In genomic region chr10:80576351-80577194, GRCm38 (mm10) we compare ENCODE assay signal across 8 mouse cellular contexts. TPM values are rescaled to one million over a fixed set of nuclear protein-coding genes. Genes with fewer than 3 reads are reported as not detected.
DNase-seq lines count a peak whose midpoint lies in the region; ATAC-seq and TF ChIP-seq lines count a peak whose summit lies in the region.

No protein-coding gene starts in this region.

- peak overlapping the region; percentile 79 for H3K9ac ChIP-seq in forebrain, embryonic 14.5 days (ENCODE audit: low read length)
- H3K9ac ChIP-seq in hindbrain, postnatal 0 days (replicated peaks; ENCODE audit: low read length), result peak overlapping the region; percentile 84
- H3K9ac ChIP-seq in liver, embryonic 14.5 days (replicated peaks), result peak overlapping the region; percentile 87
- peak overlapping the region; percentile 78 for H3K9ac ChIP-seq in neural tube, embryonic 15.5 days (replicated peaks)

- no peaks in the 10 kb centered on the region for H3K27me3 ChIP-seq in forebrain, embryonic 14.5 days (replicated peaks; ENCODE audit: control insufficient read depth, insufficient read depth, low read length)
- no peaks in the 10 kb centered on the region for H3K27me3 ChIP-seq in hindbrain, postnatal 0 days (ENCODE audit: insufficient read depth, low read length)
- no peaks in the 10 kb centered on the region for H3K27me3 ChIP-seq in liver, embryonic 14.5 days (ENCODE audit: control insufficient read depth, insufficient read depth, low read length)
- no peaks in the 10 kb centered on the region for H3K27me3 ChIP-seq in neural tube, embryonic 15.5 days (replicated peaks)

- TF ChIP-seq CTCF in hindbrain, postnatal 0 days (IDR thresholded peaks at IDR 0.05; ENCODE audit: low read depth), result no peak
- TF ChIP-seq CTCF in liver, embryonic 14.5 days (IDR thresholded peaks at IDR 0.05; ENCODE audit: low read depth), result peak; percentile 26; the same call in 1 of the 2 replicates

- peak overlapping the region; percentile 75 for H3K4me3 ChIP-seq in forebrain, embryonic 14.5 days (ENCODE audit: low read depth, low read length)
- peak overlapping the region; percentile 80 for H3K4me3 ChIP-seq in hindbrain, postnatal 0 days (ENCODE audit: low read length)
- peak overlapping the region; percentile 69 to 95 for H3K4me3 ChIP-seq in liver, embryonic 14.5 days (ENCODE audit: insufficient read depth in 1 of 2, low read depth in 2 of 2, low read length in 2 of 2)
- H3K4me3 ChIP-seq in neural tube, embryonic 15.5 days (replicated peaks), result peak overlapping the region; percentile 83

- TF ChIP-seq EP300 in liver, embryonic 14.5 days (IDR thresholded peaks at IDR 0.05; ENCODE audit: low read depth), result no peak

- no peaks in the 10 kb centered on the region for H3K36me3 ChIP-seq in forebrain, embryonic 14.5 days (ENCODE audit: control insufficient read depth, insufficient read depth, low read length)
- H3K36me3 ChIP-seq in hindbrain, postnatal 0 days (ENCODE audit: insufficient read depth, low read length), result no peaks in the 10 kb centered on the region
- H3K36me3 ChIP-seq in liver, embryonic 14.5 days (replicated peaks; ENCODE audit: control insufficient read depth, insufficient read depth, low read depth), result peaks cover 4% of the 10 kb centered on the region; the same call in 1 of the 2 replicates
- no peaks in the 10 kb centered on the region for H3K36me3 ChIP-seq in neural tube, embryonic 15.5 days

- under 1% methylated on average over 66 of the region's 96 CpGs for WGBS in forebrain, embryonic 14.5 days
- under 1% methylated on average over 64 of the region's 96 CpGs for WGBS in hindbrain, postnatal 0 days
- WGBS in liver, embryonic 14.5 days (ENCODE audit: insufficient replicate concordance), result under 1% methylated on average over 93 of the region's 96 CpGs
- under 1% methylated on average over 69 of the region's 96 CpGs for WGBS in neural tube, embryonic 15.5 days

- no peaks in the 10 kb centered on the region for H3K9me3 ChIP-seq in forebrain, embryonic 14.5 days (replicated peaks; ENCODE audit: control insufficient read depth, low read length)
- H3K9me3 ChIP-seq in hindbrain, postnatal 0 days (ENCODE audit: low read length), result no peaks in the 10 kb centered on the region
- H3K9me3 ChIP-seq in liver, embryonic 14.5 days (ENCODE audit: control insufficient read depth, low read length), result no peaks in the 10 kb centered on the region
- no peaks in the 10 kb centered on the region for H3K9me3 ChIP-seq in neural tube, embryonic 15.5 days (replicated peaks)

- H3K27ac ChIP-seq in forebrain, embryonic 14.5 days (ENCODE audit: low read depth, low read length), result peak overlapping the region; percentile 82
- H3K27ac ChIP-seq in hindbrain, postnatal 0 days, result peak overlapping the region; percentile 86
- peak overlapping the region; percentile 99 for H3K27ac ChIP-seq in liver, embryonic 14.5 days
- peak overlapping the region; percentile 90 for H3K27ac ChIP-seq in neural tube, embryonic 15.5 days (replicated peaks)

- peak overlapping the region; percentile 95 for H3K4me2 ChIP-seq in forebrain, embryonic 14.5 days (ENCODE audit: low read length)
- H3K4me2 ChIP-seq in hindbrain, postnatal 0 days (ENCODE audit: low read depth, low read length), result peak overlapping the region; percentile 90
- peak overlapping the region; percentile 77 for H3K4me2 ChIP-seq in liver, embryonic 14.5 days (ENCODE audit: low read depth)
- H3K4me2 ChIP-seq in neural tube, embryonic 15.5 days, result peak overlapping the region; percentile 92

- ATAC-seq in forebrain, embryonic 14.5 days, result peak; percentile 1; the same call in 1 of the 2 replicates
- ATAC-seq in hindbrain, postnatal 0 days, result no peak
- no peak for ATAC-seq in liver, embryonic 14.5 days (ENCODE audit: insufficient read depth)
- peak; percentile 2 for ATAC-seq in neural tube, embryonic 15.5 days (ENCODE audit: low FRiP score)

- H3K4me1 ChIP-seq in forebrain, embryonic 14.5 days (ENCODE audit: control insufficient read depth, insufficient read depth, low read length), result peaks cover 24% of the 10 kb centered on the region
- H3K4me1 ChIP-seq in hindbrain, postnatal 0 days (ENCODE audit: insufficient read depth, low read length), result peaks cover 31% of the 10 kb centered on the region
- peaks cover 48 to 58% of the 10 kb centered on the region in 2 experiments for H3K4me1 ChIP-seq in liver, embryonic 14.5 days (replicated peaks; ENCODE audit: control insufficient read depth in 2 of 2, insufficient read depth in 2 of 2, low read length in 1 of 2)
- peaks cover 52% of the 10 kb centered on the region for H3K4me1 ChIP-seq in neural tube, embryonic 15.5 days

- DNase-seq in layer of hippocampus, adult 9-11 months, result peak; percentile 64
- DNase-seq in layer of hippocampus, postnatal 36 days, result no peak
- peak; percentile 72 for DNase-seq in adrenal gland, postnatal 25 days
- DNase-seq in forebrain, embryonic 14.5 days (ENCODE audit: low spot score), result peak; percentile 43
- peak; percentile 62 for DNase-seq in hindbrain, postnatal 0 days (ENCODE audit: low spot score)
- DNase-seq in liver, embryonic 14.5 days (ENCODE audit: low read depth in 3 of 3, low spot score in 3 of 3), result no peak
- DNase-seq in thymus, postnatal 4 days, result peak; percentile 79

RNA-seq across cellular contexts. Expression of gene Klf16, which starts 0.5 kb away (rescaled TPM):
- 10 to 100 TPM; 51.7 to 56.8 TPM for total RNA-seq in layer of hippocampus, postnatal 36 days (2021)
- 9.6 and 14.8 TPM in 2 replicates for total RNA-seq in adrenal gland, postnatal 25 days (2021)
- polyA plus RNA-seq in forebrain, embryonic 14.5 days (2014; fragmentation: Nextera tagmentation; extraction: Ambion mirVana), result 6.2 and 6.6 TPM in 2 replicates
- total RNA-seq in hindbrain, postnatal 0 days (2014; rRNA removed), result 16.6 and 17.0 TPM in 2 replicates
- 8.2 and 8.6 TPM in 2 replicates for polyA plus RNA-seq in hindbrain, postnatal 0 days (2015; fragmentation: Nextera tagmentation; extraction: Ambion mirVana)
- polyA plus RNA-seq in liver, embryonic 14.5 days (2012; rRNA removed), result 12.5 and 13.8 TPM in 2 replicates
- 10.6 and 12.3 TPM in 2 replicates for polyA plus RNA-seq in liver, embryonic 14.5 days (2014; fragmentation: Nextera tagmentation; extraction: Ambion mirVana)
- 6.5 TPM in 2 replicates for polyA plus RNA-seq in neural tube, embryonic 15.5 days (2015; fragmentation: Nextera tagmentation; extraction: Ambion mirVana)

RNA-seq across cellular contexts. Expression of gene Abhd17a, which starts 13.6 kb away (rescaled TPM):
- 100 to 1,000 TPM; 161 to 176 TPM for total RNA-seq in layer of hippocampus, postnatal 36 days (2021)
- 87.8 and 100 TPM in 2 replicates for total RNA-seq in adrenal gland, postnatal 25 days (2021)
- polyA plus RNA-seq in forebrain, embryonic 14.5 days (2014; fragmentation: Nextera tagmentation; extraction: Ambion mirVana), result 118 and 126 TPM in 2 replicates
- 389 and 721 TPM in 2 replicates for total RNA-seq in hindbrain, postnatal 0 days (2014; rRNA removed)
- 159 and 171 TPM in 2 replicates for polyA plus RNA-seq in hindbrain, postnatal 0 days (2015; fragmentation: Nextera tagmentation; extraction: Ambion mirVana)
- 41.2 and 51.0 TPM in 2 replicates for polyA plus RNA-seq in liver, embryonic 14.5 days (2012; rRNA removed)
- 55.0 and 63.4 TPM in 2 replicates for polyA plus RNA-seq in liver, embryonic 14.5 days (2014; fragmentation: Nextera tagmentation; extraction: Ambion mirVana)
- polyA plus RNA-seq in neural tube, embryonic 15.5 days (2015; fragmentation: Nextera tagmentation; extraction: Ambion mirVana), result 148 and 152 TPM in 2 replicates

RNA-seq across cellular contexts. Expression of gene Rexo1, which starts 15.2 kb away (rescaled TPM):
- 10 to 100 TPM; 43.9 to 49.3 TPM for total RNA-seq in layer of hippocampus, postnatal 36 days (2021)
- total RNA-seq in adrenal gland, postnatal 25 days (2021), result 57.4 and 63.5 TPM in 2 replicates
- 22.3 and 28.8 TPM in 2 replicates for polyA plus RNA-seq in forebrain, embryonic 14.5 days (2014; fragmentation: Nextera tagmentation; extraction: Ambion mirVana)
- 47.2 and 51.0 TPM in 2 replicates for total RNA-seq in hindbrain, postnatal 0 days (2014; rRNA removed)
- polyA plus RNA-seq in hindbrain, postnatal 0 days (2015; fragmentation: Nextera tagmentation; extraction: Ambion mirVana), result 25.1 and 27.6 TPM in 2 replicates
- polyA plus RNA-seq in liver, embryonic 14.5 days (2012; rRNA removed), result 19.1 and 24.8 TPM in 2 replicates
- 10.7 and 14.0 TPM in 2 replicates for polyA plus RNA-seq in liver, embryonic 14.5 days (2014; fragmentation: Nextera tagmentation; extraction: Ambion mirVana)
- polyA plus RNA-seq in neural tube, embryonic 15.5 days (2015; fragmentation: Nextera tagmentation; extraction: Ambion mirVana), result 29.5 TPM in 2 replicates

RNA-seq across cellular contexts. Expression of gene Scamp4, which starts 26.1 kb away (rescaled TPM):
- total RNA-seq in layer of hippocampus, postnatal 36 days (2021), result 10 to 100 TPM; 41.8 to 44.9 TPM
- 64.8 and 68.6 TPM in 2 replicates for total RNA-seq in adrenal gland, postnatal 25 days (2021)
- 57.7 and 61.9 TPM in 2 replicates for polyA plus RNA-seq in forebrain, embryonic 14.5 days (2014; fragmentation: Nextera tagmentation; extraction: Ambion mirVana)
- 39.5 and 43.2 TPM in 2 replicates for total RNA-seq in hindbrain, postnatal 0 days (2014; rRNA removed)
- polyA plus RNA-seq in hindbrain, postnatal 0 days (2015; fragmentation: Nextera tagmentation; extraction: Ambion mirVana), result 68.3 and 69.1 TPM in 2 replicates
- 22.0 and 27.6 TPM in 2 replicates for polyA plus RNA-seq in liver, embryonic 14.5 days (2012; rRNA removed)
- polyA plus RNA-seq in liver, embryonic 14.5 days (2014; fragmentation: Nextera tagmentation; extraction: Ambion mirVana), result 34.6 and 39.8 TPM in 2 replicates
- polyA plus RNA-seq in neural tube, embryonic 15.5 days (2015; fragmentation: Nextera tagmentation; extraction: Ambion mirVana), result 68.2 and 79.8 TPM in 2 replicates

RNA-seq across cellular contexts. Expression of gene Adat3, which starts 26.1 kb away (rescaled TPM):
- 1 to 10 TPM; 3.8 to 4.5 TPM for total RNA-seq in layer of hippocampus, postnatal 36 days (2021)
- 3.5 and 5.6 TPM in 2 replicates for total RNA-seq in adrenal gland, postnatal 25 days (2021)
- polyA plus RNA-seq in forebrain, embryonic 14.5 days (2014; fragmentation: Nextera tagmentation; extraction: Ambion mirVana), result 3.6 and 7.4 TPM in 2 replicates
- 7.3 and 11.4 TPM in 2 replicates for total RNA-seq in hindbrain, postnatal 0 days (2014; rRNA removed)
- polyA plus RNA-seq in hindbrain, postnatal 0 days (2015; fragmentation: Nextera tagmentation; extraction: Ambion mirVana), result 3.6 and 4.0 TPM in 2 replicates
- 6.3 and 6.4 TPM in 2 replicates for polyA plus RNA-seq in liver, embryonic 14.5 days (2012; rRNA removed)
- 3.8 and 4.9 TPM in 2 replicates for polyA plus RNA-seq in liver, embryonic 14.5 days (2014; fragmentation: Nextera tagmentation; extraction: Ambion mirVana)
- 5.0 and 7.0 TPM in 2 replicates for polyA plus RNA-seq in neural tube, embryonic 15.5 days (2015; fragmentation: Nextera tagmentation; extraction: Ambion mirVana)

Comparison
In these comparisons a context has a peak if more than half of its experiments do, and no peak if none do; other contexts are left out.
1. DNase-seq: peak in layer of hippocampus, adult 9-11 months (single experiment), adrenal gland, postnatal 25 days (single experiment), forebrain, embryonic 14.5 days (single experiment), hindbrain, postnatal 0 days (single experiment) and thymus, postnatal 4 days (single experiment); none in layer of hippocampus, postnatal 36 days (0 of 2) and liver, embryonic 14.5 days (0 of 3).
2. ATAC-seq: peak in forebrain, embryonic 14.5 days (single experiment) and neural tube, embryonic 15.5 days (single experiment); none in hindbrain, postnatal 0 days (single experiment) and liver, embryonic 14.5 days (single experiment).
3. Peak in every context shown above with its lines, with median percentiles within 50 percentile points of each other: H3K27ac ChIP-seq, H3K4me2 ChIP-seq, H3K4me3 ChIP-seq and H3K9ac ChIP-seq.